Mouse (Mus musculus) ES-Bruce4 (cell line): ENCODE measurements around the gene Apip.

Experiments
- CTCF ChIP-seq: IDR thresholded peaks from one replicate; pipeline ENCODE4 v1.8.1; 2011; ENCODE audit warnings: low read depth, low read length
- EP300 ChIP-seq: IDR thresholded peaks from 2 replicates; pipeline ENCODE4 v1.6.1; 2011; ENCODE audit warnings: low read depth, low read length; ENCODE audit not compliant: insufficient read depth
- POLR2A ChIP-seq: IDR thresholded peaks from one replicate; pipeline ENCODE4 v1.8.1; 2011; ENCODE audit warnings: low read length; ENCODE audit not compliant: insufficient read depth

GRCm38 (mm10) chr2:103119197-103119854 lies 45.9 kb downstream of the Apip start:
- no peak for TF ChIP-seq POLR2A
- no peak for TF ChIP-seq CTCF
- TF ChIP-seq EP300, result no peak
